8 mouse cellular contexts compared by ENCODE assay signal in genomic region chr5:76779094-76779615, GRCm38 (mm10).
DNase-seq lines count a peak whose midpoint lies in the region; ATAC-seq and TF ChIP-seq lines count a peak whose summit lies in the region.

No protein-coding gene starts in this region.

- no peak overlapping the region for H3K27ac ChIP-seq in gastrocnemius, adult 2 months

- H3K9me3 ChIP-seq in E14TG2a.4 (ENCODE audit: low read length) = no peaks in the 10 kb centered on the region

- peak; percentile 55 for DNase-seq in brain, embryonic 14.5 days (ENCODE audit: low read depth)
- DNase-seq in naive thymus-derived CD4-positive, alpha-beta T cell, adult 2 months (ENCODE audit: low read depth) = peak; percentile 30
- DNase-seq in gastrocnemius, adult 2 months = no peak
- DNase-seq in adrenal gland, postnatal 10 days = no peak
- no peak for DNase-seq in kidney, adult 11 months
- DNase-seq in cerebellum, adult 18-20 months = no peak

- 0 out of 2 replicates have a peak overlapping the region, but pooled peaks have one; percentile 4 for H3K4me3 ChIP-seq in E14TG2a.4 (replicated peaks; ENCODE audit: low read length)
- no peak overlapping the region for H3K4me3 ChIP-seq in gastrocnemius, adult 2 months

- intact Hi-C loops in gastrocnemius, adult 2 months (cut with DNase I) = no loop called here

- peaks cover 12% of the 10 kb centered on the region for H3K27me3 ChIP-seq in E14TG2a.4 (ENCODE audit: insufficient read depth, low read length)

- no peak for TF ChIP-seq CTCF in E14TG2a.4 (conservative IDR thresholded peaks at IDR 0.05; ENCODE audit: low read length)
- TF ChIP-seq CTCF in brain, embryonic 14.5 days (IDR thresholded peaks at IDR 0.05; ENCODE audit: borderline replicate concordance, extremely low read depth, insufficient read depth, insufficient read length) = no peak
- no peak for TF ChIP-seq CTCF in gastrocnemius, adult 2 months (IDR thresholded peaks at IDR 0.05)

- TF ChIP-seq POLR2A in brain, embryonic 14.5 days (IDR thresholded peaks at IDR 0.05; ENCODE audit: borderline replicate concordance, extremely low read depth, insufficient read depth, insufficient read length, poor library complexity, severe bottlenecking) = no peak

- peaks cover 14% of the 10 kb centered on the region for H3K4me1 ChIP-seq in E14TG2a.4 (replicated peaks; ENCODE audit: low read depth, low read length)

- peak; percentile 64 for ATAC-seq in inflammation-experienced regulatory T-cells, adult 6 months

- no peaks in the 10 kb centered on the region for H3K36me3 ChIP-seq in E14TG2a.4 (ENCODE audit: insufficient read depth, low read length)

Comparison
In these comparisons a context has a peak if more than half of its experiments do, and no peak if none do; other contexts are left out.
1. DNase-seq: peak in brain, embryonic 14.5 days (single experiment) and naive thymus-derived CD4-positive, alpha-beta T cell, adult 2 months (single experiment); none in gastrocnemius, adult 2 months (single experiment), adrenal gland, postnatal 10 days (single experiment), kidney, adult 11 months (single experiment) and cerebellum, adult 18-20 months (0 of 2).